Mouse (Mus musculus): Measurements from ENCODE around the gene Apoa2.

Gene Apoa2

GRCm38 (mm10) chr1:171258921-171259320 is 34.1 kb downstream of the Apoa2 start:
- no peak for DNase-seq (ENCODE audit: low read depth in 2 of 2, low spot score in 2 of 2)

- no peak for DNase-seq (ENCODE audit: low read depth in 2 of 2, low spot score in 2 of 2)
Measured at GRCm38 (mm10) chr1:171260316-171260715, 35.5 kb downstream of the Apoa2 start.

- peak in 1 of 2 experiments; percentile 35 for DNase-seq (ENCODE audit: low read depth in 2 of 2, low spot score in 2 of 2)
Measured at GRCm38 (mm10) chr1:171262594-171263130, 37.8 kb downstream of the Apoa2 start.

GRCm38 (mm10) chr1:171263185-171263611 is 38.3 kb downstream of the Apoa2 start:
- DNase-seq (ENCODE audit: low read depth in 2 of 2, low spot score in 2 of 2): no peak

DNA sequence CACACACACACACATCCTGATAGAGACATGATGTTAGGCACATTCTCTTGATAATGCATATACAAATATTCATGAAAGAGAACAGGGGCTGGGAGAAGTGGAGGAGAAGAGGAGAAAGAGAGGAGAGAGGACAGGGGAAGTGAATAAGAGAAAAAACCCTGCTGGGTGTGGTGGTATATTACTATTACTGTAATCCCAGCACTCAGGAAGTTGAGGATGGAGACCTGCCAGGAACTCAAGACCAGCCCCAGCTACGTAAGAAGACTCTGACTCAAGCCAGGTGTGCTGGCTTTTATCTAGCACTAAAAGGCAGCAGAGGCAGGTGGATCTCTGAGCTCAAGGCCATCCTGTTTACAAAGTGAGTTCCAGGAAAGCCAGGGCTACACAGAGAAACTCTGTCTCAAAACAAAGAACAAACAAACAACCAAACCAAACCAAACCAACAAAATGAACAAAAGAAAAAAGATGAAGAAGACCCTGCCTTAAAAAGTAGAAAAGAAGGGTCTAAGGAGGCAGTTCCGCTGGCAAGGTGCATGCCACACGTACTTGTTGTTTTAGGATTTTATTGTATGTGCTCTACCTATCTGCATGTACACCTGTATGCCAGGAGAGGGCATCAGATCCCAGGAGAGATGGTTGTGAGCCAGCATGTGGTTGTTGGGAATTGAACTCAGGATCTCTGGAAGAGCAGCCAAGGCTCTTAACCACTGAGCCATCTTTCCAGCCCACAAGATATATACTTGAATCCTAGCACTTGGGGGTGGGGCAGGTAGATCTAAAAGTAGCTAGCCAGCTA is 39.0 kb downstream of the Apoa2 start:
- no peak for DNase-seq (ENCODE audit: low read depth in 2 of 2, low spot score in 2 of 2)

- DNase-seq (ENCODE audit: low read depth in 2 of 2, low spot score in 2 of 2): no peak
Measured at GRCm38 (mm10) chr1:171265971-171266744, 41.3 kb downstream of the Apoa2 start.

DNA sequence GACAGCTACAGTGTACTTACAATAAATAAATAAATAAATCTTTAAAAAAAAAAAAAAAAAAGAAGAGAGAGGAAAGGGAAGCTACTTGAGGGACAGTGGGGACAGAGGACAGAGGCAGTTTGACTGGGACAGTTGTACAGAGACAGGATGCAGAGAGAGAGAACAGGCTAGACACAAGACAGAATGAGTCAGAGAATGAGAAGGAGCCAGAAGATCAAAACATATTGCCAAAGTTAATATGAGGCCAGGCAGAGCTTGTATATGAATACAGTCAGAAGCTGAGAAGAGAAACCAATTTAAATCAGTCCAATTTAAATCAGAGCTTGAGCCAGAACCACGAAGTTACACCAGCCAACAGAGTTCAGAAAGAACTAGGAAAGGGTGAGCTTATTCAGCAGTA is 43.5 kb downstream of the Apoa2 start:
- DNase-seq (ENCODE audit: low read depth in 2 of 2, low spot score in 2 of 2): no peak

DNA sequence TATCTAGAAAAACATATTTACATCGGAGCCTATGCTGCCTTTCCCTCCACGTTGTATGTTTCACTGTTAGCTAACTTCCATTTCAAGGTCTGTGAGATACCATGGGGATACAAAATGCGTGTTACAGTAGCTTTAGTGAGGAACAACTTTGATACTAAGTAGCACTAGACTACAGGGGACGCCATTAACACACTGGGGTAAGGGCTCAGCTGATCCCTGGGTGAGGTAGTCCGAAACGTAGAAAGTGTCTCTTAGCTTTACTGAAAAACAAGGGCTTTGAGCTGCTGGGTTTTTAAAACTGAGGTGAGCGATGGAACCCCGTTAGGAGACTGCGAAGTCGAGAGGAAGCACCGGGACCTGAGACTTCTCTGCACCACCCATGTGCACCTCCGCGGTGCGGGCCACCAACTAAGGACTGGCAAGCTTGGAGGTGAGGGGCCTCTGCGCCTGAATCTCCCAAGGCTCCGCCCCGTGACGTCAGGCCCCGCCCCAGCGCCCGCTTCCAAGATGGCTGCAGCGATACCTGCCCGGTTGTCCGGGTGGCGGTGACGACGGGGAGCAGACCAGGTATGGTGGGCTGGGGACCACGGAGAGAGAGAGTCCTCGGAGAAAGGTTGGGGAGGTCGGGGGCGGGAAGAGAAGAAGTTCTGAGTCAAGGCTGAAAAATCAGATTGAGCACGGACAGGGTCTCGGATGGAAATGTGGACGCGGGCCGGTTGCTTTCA is 45.2 kb downstream of the Apoa2 start, which contains the start of gene B4galt3:
TSS of gene B4galt3 (plus strand) at position 481 of the 725 bp plus-strand sequence.
- peak; percentile 91 to 96 for DNase-seq (ENCODE audit: low read depth in 2 of 2, low spot score in 2 of 2)

GRCm38 (mm10) chr1:171270573-171270900 is 45.7 kb downstream of the Apoa2 start:
- no peak for DNase-seq (ENCODE audit: low read depth in 2 of 2, low spot score in 2 of 2)

- no peak for DNase-seq (ENCODE audit: low read depth in 2 of 2, low spot score in 2 of 2)
Measured at GRCm38 (mm10) chr1:171271196-171271595, 46.3 kb downstream of the Apoa2 start.

- DNase-seq (ENCODE audit: low read depth in 2 of 2, low spot score in 2 of 2): no peak
Measured at GRCm38 (mm10) chr1:171271622-171272021, 46.8 kb downstream of the Apoa2 start.

DNA sequence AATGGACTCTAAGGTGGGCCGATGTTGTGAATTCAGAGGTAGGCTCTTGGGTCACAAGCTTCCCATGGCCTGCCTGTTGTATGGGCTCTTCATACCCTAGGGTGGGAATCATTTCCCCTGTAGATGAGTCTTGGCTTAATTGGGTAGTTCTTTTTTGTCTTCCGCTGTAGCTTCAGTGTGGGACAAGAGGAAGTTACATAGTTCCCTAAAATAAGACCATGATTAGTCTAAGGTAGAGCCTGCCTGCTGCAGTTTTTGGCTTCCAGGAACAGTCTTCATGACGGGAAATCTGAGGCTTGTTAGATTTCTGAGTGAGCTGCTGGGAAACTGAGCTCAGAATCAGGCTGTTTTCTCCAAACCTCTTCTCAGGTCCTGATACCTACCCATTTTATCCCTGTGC is 47.2 kb downstream of the Apoa2 start:
- DNase-seq (ENCODE audit: low read depth in 2 of 2, low spot score in 2 of 2): no peak

DNA sequence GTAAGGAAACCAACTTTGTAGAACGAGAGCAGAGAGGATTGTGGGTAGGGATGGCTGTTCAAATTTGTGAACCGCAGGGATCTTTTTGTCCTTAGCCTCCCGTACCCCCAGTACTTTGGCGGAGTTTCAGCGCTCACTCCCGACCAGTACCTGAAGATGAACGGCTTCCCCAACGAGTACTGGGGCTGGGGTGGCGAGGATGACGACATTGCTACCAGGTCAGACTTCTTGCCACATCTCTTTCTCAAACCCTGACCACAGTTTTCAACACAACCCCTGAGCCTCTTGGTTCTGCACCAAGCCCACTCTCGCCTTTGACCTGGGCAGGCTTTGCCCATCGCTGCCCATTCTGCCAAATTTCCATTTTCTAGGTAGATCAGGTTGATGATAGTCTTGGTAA is 49.3 kb downstream of the Apoa2 start:
- DNase-seq (ENCODE audit: low read depth in 2 of 2, low spot score in 2 of 2): no peak

DNA sequence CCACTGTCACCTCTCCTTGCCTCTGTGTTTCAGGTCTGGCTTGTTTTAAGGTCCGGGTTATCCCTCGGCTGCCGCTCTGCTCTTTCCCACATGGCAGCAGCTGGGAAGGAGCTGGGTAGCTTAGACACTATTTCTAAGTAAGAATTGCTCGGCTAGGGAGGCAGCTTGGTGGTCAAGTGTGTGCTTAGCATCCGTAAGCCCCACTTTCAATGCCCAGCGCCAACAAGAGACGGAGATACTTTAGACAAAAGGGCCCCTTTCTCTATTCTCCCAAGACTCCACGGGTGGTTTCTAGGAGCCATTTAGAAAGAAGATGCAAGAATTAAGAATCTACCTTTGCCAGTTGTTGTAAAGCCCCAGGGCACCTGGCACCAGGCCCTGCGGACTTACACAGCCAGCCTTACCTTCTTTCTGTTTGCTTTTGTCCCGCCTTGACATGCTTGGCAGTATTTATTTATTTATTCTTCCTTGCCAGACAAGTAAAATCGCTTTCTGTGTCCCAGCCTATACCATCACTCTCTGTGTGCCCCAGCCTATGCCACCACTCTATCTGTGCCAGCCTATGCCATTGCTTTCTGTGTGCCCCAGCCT is 50.4 kb downstream of the Apoa2 start:
- no peak for DNase-seq (ENCODE audit: low read depth in 2 of 2, low spot score in 2 of 2)

Measured in CD8-positive naive resting alpha-beta T cell, adult 2 months (primary cell).